Mouse (Mus musculus): ENCODE data around the gene Ccdc88c. TPM values are rescaled to one million over a fixed set of nuclear protein-coding genes. Genes with fewer than 3 reads are reported as not detected.

The Ccdc88c gene
- polyA plus RNA-seq, 1 experiment from 2014 or later = 15.8 TPM

MicroRNAs encoded within 50 kb of the gene (microRNA counts, 519-probe panel; counts per million panel counts)
- 2,700 counts per million, percentile 57 among the panel's probes with 10 or more counts for microRNA mmu-miR-1190

Small RNAs within 50 kb of the gene (microRNA-seq; reads per million reads assigned to microRNA genes)
- gene Mir1190 = not detected

Other genes with a start within 250 kb of the Ccdc88c start
- gene Dglucy, start 250.0 kb downstream of the Ccdc88c start, polyA plus RNA-seq (2015; fragmentation: Nextera tagmentation; extraction: Ambion mirVana) = 2.9 TPM in 2 replicates
- 6.1 and 6.7 TPM in 2 replicates for gene Gpr68, start 120.9 kb downstream of the Ccdc88c start, polyA plus RNA-seq (2015; fragmentation: Nextera tagmentation; extraction: Ambion mirVana)
- 28.0 and 28.8 TPM in 2 replicates for gene Ppp4r3a, start 54.6 kb upstream of the Ccdc88c start, polyA plus RNA-seq (2015; fragmentation: Nextera tagmentation; extraction: Ambion mirVana)